Mouse (Mus musculus): ENCODE measurements around the gene Ydjc. TPM values are rescaled to one million over a fixed set of nuclear protein-coding genes. Genes with fewer than 3 reads are reported as not detected.

Gene Ydjc
- polyA plus RNA-seq (2012; rRNA removed) = 9.8 and 10.6 TPM in 2 replicates

DNA sequence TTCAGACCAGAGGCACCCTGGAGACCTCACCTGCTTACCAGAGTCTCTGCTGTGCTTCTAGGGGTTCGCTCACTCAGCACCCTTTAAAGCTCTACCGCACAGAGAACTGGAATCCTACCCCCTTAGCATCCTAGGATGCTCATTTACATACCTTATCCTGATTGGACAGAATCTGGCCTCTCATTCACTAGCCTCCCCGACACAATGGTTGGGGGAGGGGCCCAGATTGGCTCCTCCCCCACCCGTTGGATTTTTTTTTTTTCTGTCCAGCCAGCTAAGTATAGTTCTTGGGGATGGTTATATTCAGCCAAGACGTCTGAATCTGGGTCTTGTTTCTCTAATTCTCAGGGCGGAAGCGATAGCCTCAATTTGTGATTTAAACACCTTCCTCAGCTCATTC is at the start of gene Ydjc:
Gene Ydjc (plus strand): TSS at position 283 of the 400 bp plus-strand sequence.

DNA sequence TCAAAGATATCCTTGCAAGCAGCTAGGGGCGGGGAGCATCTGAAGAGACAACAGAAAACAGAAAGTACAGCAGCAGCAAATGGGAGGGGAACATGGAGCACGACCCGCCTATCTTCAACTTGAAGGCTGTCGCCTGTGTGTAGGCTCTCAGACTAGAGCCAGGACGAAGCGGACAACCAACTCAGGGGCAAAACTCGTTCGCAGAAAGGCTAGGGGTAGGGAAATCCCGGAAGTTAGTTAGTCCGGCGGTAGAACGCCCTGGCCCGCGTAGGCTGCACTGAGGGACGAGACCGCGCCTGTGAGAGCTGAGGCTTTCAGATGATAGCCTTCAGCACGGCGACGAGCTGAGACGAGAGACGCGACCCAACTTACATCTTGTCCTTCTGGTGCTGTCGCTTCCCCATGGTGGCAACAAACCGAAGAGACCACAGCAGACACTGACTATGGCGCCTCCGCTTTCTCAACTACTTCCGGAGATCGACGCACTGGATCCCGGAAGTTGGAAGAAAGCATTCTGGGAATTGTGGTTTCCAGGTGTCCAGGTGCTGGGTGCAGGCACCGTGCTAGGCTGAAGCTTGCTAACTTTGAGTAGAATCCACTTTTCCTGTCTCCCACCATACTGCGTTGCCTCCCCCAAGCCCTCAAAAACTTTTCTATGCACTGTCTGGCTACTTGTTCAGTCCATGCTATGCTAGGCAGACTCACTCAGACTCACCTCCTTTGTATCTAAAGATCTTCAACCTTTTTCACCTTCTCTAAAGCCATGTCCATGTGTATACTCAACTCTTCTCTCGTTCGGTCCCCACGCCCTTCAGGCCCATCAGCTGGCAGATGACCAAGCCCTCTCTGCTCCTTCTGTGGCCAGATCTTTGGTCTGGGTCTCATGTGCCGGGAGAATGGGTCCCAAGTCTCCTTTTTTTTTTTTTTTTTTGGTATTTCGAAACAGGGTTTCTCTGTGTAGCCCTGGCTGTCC is 33.4 kb upstream of the Ydjc start, which contains the start of gene Ppil2:
Gene Ppil2 (minus strand): TSS at position 487 of the 973 bp plus-strand sequence.

GRCm38 (mm10) chr16:17124871-17125520 is 19.4 kb upstream of the Ydjc start, which contains the start of gene 2610318N02Rik:
Gene 2610318N02Rik, minus strand, starts transcription at chr16:17125167.

GRCm38 (mm10) chr16:17132089-17132905 is 12.1 kb upstream of the Ydjc start, which contains the start of gene Sdf2l1:
Gene Sdf2l1, minus strand, starts transcription at chr16:17132383.

DNA sequence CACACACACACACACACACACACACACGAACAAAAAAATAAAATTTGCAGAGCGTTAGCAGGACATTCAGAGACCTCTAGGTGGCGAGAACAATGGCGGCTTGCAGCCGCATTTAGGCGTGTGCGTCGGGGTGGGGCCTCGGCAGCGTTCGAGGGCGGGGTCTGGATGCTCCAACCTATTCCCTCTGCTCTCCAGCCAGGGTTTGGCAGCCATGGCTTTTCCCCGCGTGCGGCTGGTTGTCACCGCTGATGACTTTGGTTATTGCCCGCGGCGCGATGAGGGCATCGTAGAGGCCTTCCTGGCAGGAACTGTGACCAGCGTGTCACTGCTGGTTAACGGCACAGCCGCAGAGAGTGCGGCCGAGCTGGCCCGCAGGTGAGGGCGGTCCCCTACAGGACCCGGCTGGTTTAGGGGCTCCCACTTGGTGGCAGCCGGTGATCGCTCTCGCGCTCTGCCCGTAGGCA is 2.4 kb downstream of the Ydjc start, which contains the start of gene Ccdc116:
Gene Ccdc116 (minus strand): TSS at position 458 of the 464 bp plus-strand sequence.

GRCm38 (mm10) chr16:17202549-17202948 is 58.1 kb downstream of the Ydjc start, which contains the start of gene Ube2l3:
Gene Ube2l3, minus strand, starts transcription at chr16:17202649.

DNA sequence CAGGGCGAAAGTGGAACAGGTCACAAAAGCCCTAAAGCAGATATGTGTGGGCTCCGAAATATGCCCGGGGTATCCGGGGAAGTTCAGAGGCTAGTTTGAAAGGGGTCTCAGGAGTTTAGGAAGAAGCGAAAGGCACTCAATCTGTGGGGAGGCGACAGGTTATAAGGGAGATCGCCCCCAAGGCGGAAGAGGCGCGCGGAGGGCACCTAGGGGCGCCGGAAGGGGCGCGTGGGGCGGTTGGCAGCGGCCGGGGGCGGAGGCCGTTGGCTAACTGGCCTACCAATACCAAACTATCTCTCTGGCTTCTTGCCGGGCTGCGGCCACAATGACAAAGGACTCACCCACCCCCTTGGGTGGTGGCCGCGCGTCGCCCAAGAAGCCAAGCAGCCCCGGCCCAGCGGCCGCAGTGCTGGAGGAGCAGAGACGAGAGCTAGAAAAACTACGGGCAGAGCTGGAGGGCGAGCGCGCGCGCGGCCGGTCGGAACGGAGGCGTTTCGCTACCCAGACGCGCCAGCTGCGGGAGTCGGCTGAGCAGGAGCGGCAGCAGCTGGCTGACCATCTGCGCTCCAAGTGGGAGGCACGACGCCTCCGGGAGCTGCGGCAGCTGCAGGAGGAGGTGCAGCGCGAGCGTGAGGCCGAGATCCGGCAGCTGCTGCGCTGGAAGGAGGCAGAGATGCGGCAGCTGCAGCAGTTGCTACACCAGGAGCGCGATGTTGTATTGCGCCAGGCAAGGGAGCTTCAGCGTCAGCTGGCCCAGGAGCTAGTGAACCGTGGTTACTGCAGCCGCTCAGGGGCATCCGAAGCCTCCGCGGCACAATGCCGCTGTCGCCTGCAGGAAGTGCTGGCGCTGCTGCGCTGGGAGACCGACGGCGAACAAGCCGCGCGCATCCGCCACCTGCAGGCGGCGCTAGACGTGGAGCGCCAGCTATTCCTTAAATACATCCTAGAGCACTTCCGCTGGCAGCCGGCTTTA is 64.3 kb downstream of the Ydjc start, which contains the start of gene Rimbp3:
Gene Rimbp3 (plus strand): TSS at position 215 of the 973 bp plus-strand sequence.

Other genes with a start within 250 kb of the Ydjc start
- gene Ppm1f, start 248.2 kb upstream of the Ydjc start, polyA plus RNA-seq (2012; rRNA removed) = 18.2 and 27.4 TPM in 2 replicates
- 112 and 141 TPM in 2 replicates for gene Mapk1, start 161.2 kb upstream of the Ydjc start, polyA plus RNA-seq (2012; rRNA removed)
- gene Ypel1, start 74.9 kb upstream of the Ydjc start, polyA plus RNA-seq (2012; rRNA removed) = 34.7 and 48.8 TPM in 2 replicates
- gene Ppil2, start 33.4 kb upstream of the Ydjc start, polyA plus RNA-seq (2012; rRNA removed) = 96.2 and 130 TPM in 2 replicates
- gene 2610318N02Rik, start 19.5 kb upstream of the Ydjc start, polyA plus RNA-seq (2012; rRNA removed) = 119 and 159 TPM in 2 replicates
- 35.9 and 36.1 TPM in 2 replicates for gene Sdf2l1, start 12.2 kb upstream of the Ydjc start, polyA plus RNA-seq (2012; rRNA removed)
- 1.7 and 1.9 TPM in 2 replicates for gene Ccdc116, start 2.6 kb downstream of the Ydjc start, polyA plus RNA-seq (2012; rRNA removed)
- gene Ube2l3, start 58.0 kb downstream of the Ydjc start, polyA plus RNA-seq (2012; rRNA removed) = 157 and 191 TPM in 2 replicates
- 0.81 and 1.0 TPM in 2 replicates for gene Rimbp3, start 64.0 kb downstream of the Ydjc start, polyA plus RNA-seq (2012; rRNA removed)
- gene Hic2, start 89.0 kb downstream of the Ydjc start, polyA plus RNA-seq (2012; rRNA removed) = 13.4 and 13.9 TPM in 2 replicates
- 24.4 and 41.8 TPM in 2 replicates for gene Tmem191c, start 131.5 kb downstream of the Ydjc start, polyA plus RNA-seq (2012; rRNA removed)
- gene Serpind1, start 186.8 kb downstream of the Ydjc start, polyA plus RNA-seq (2012; rRNA removed) = 3.5 and 5.9 TPM in 2 replicates

All from central nervous system, embryonic 11.5 days (tissue).